19 mouse cellular contexts compared by ENCODE assay signal in the genomic region with DNA sequence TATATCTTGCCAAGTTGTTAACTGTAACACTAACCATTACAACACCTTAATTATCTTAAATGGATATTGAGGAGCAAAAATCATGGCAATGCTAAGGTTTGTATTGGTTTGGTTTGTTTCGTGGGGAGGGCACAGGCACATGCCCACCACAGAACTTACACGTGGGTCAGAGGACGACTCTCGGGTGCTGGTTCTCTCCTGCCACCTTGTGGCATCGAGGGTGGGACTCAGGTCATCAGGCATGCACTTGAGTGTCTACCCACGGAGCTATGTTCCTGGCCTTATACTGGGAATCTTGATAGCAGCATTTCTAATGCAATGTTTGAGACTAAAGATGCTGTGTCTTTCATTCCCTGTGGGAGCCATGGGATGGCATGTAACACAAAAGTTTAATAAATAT. TPM values are rescaled to one million over a fixed set of nuclear protein-coding genes. Genes with fewer than 3 reads are reported as not detected.
A peak's percentile ranks its signal among the peaks of the same experiment; 100 is the strongest.
DNase-seq lines count a peak whose midpoint lies in the region; ATAC-seq and TF ChIP-seq lines count a peak whose summit lies in the region.
"Had no signal": no experiment of that assay in that cellular context is flagged by ENCODE, and none has a peak within 500 bp of the region (broad histone marks: within the 10 kb centered on the region; RNA-seq: fewer than 3 reads in every experiment).

No protein-coding gene starts in this region.

- H3K9ac ChIP-seq in hindbrain, embryonic 11.5 days (ENCODE audit: low read depth, low read length), result no peak overlapping the region
- no peak overlapping the region for H3K9ac ChIP-seq in hindbrain, embryonic 16.5 days (ENCODE audit: low read depth, low read length)
- no peak overlapping the region for H3K9ac ChIP-seq in lung, postnatal 0 days (replicated peaks; ENCODE audit: low read depth)
- H3K9ac ChIP-seq: embryonic facial prominence, embryonic 15.5 days; forebrain, embryonic 12.5 days; hindbrain, embryonic 14.5 days; lung, embryonic 15.5 days; neural tube, embryonic 13.5 days had no signal

- no peak overlapping the region for H3K4me3 ChIP-seq in hindbrain, embryonic 11.5 days (ENCODE audit: low read depth, low read length)
- no peak overlapping the region for H3K4me3 ChIP-seq in hindbrain, embryonic 16.5 days (ENCODE audit: low read length)
- no peak overlapping the region for H3K4me3 ChIP-seq in lung, postnatal 0 days (ENCODE audit: low read depth, low read length)
- no peak overlapping the region for H3K4me3 ChIP-seq in E14TG2a.4 (replicated peaks; ENCODE audit: low read length)
- H3K4me3 ChIP-seq: embryonic facial prominence, embryonic 15.5 days; forebrain, embryonic 12.5 days; lung, embryonic 15.5 days; neural tube, embryonic 13.5 days had no signal

- DNase-seq in hindbrain, embryonic 11.5 days (ENCODE audit: low spot score), result peak; percentile 15
- no peak for DNase-seq in lung, postnatal 0 days (ENCODE audit: low spot score)
- no peak for DNase-seq in lung, postnatal 14 days
- DNase-seq in adipocyte (ENCODE audit: low spot score), result no peak
- DNase-seq: cerebellum, postnatal 36 days; heart, adult 11 months had no signal

- no peak overlapping the region for H3K4me2 ChIP-seq in hindbrain, embryonic 11.5 days (replicated peaks; ENCODE audit: low read depth, low read length)
- H3K4me2 ChIP-seq in hindbrain, embryonic 16.5 days (ENCODE audit: low read length), result no peak overlapping the region
- H3K4me2 ChIP-seq in lung, postnatal 0 days (replicated peaks; ENCODE audit: low read depth, low read length), result no peak overlapping the region
- H3K4me2 ChIP-seq: embryonic facial prominence, embryonic 15.5 days; forebrain, embryonic 12.5 days; hindbrain, embryonic 14.5 days; lung, embryonic 15.5 days; neural tube, embryonic 13.5 days had no signal

- peak; percentile 38 for TF ChIP-seq CTCF in lung, postnatal 0 days (IDR thresholded peaks at IDR 0.05)
- peak; percentile 11; the same call in 1 of the 2 replicates for TF ChIP-seq CTCF in E14TG2a.4 (conservative IDR thresholded peaks at IDR 0.05; ENCODE audit: low read length)

- H3K27me3 ChIP-seq in hindbrain, embryonic 11.5 days (ENCODE audit: control insufficient read depth, insufficient read depth, low read length), result peaks cover 79% of the 10 kb centered on the region
- peaks cover 78% of the 10 kb centered on the region for H3K27me3 ChIP-seq in hindbrain, embryonic 16.5 days (replicated peaks; ENCODE audit: control insufficient read depth, insufficient read depth, low read length)
- peaks cover 41% of the 10 kb centered on the region for H3K27me3 ChIP-seq in lung, postnatal 0 days (replicated peaks; ENCODE audit: insufficient read depth, low read length)
- peaks cover 80% of the 10 kb centered on the region for H3K27me3 ChIP-seq in E14TG2a.4 (ENCODE audit: insufficient read depth, low read length)

- WGBS in hindbrain, embryonic 11.5 days, result 40% methylated on average over 6 of the region's 6 CpGs
- 42% methylated on average over 6 of the region's 6 CpGs for WGBS in hindbrain, embryonic 16.5 days
- WGBS in lung, postnatal 0 days, result 36% methylated on average over 6 of the region's 6 CpGs

- no peak for ATAC-seq in hindbrain, embryonic 11.5 days (ENCODE audit: low FRiP score)
- no peak for ATAC-seq in hindbrain, embryonic 16.5 days
- no peak for ATAC-seq in lung, postnatal 0 days
- ATAC-seq in megakaryocyte progenitor cell, adult 5-6 weeks (replicated peaks; ENCODE audit: poor library complexity), result peak; percentile 65

- no peak overlapping the region for H3K27ac ChIP-seq in hindbrain, embryonic 11.5 days (ENCODE audit: low read depth, low read length)
- no peak overlapping the region for H3K27ac ChIP-seq in hindbrain, embryonic 16.5 days (ENCODE audit: low read depth, low read length)
- no peak overlapping the region for H3K27ac ChIP-seq in lung, postnatal 0 days (ENCODE audit: low read length)
- H3K27ac ChIP-seq: embryonic facial prominence, embryonic 15.5 days; forebrain, embryonic 12.5 days; hindbrain, embryonic 14.5 days; lung, embryonic 15.5 days; neural tube, embryonic 13.5 days had no signal

- H3K36me3 ChIP-seq in hindbrain, embryonic 11.5 days (ENCODE audit: control insufficient read depth, insufficient read depth, low read length), result no peaks in the 10 kb centered on the region
- no peaks in the 10 kb centered on the region for H3K36me3 ChIP-seq in hindbrain, embryonic 16.5 days (ENCODE audit: control insufficient read depth, insufficient read depth, low read length)
- H3K36me3 ChIP-seq in lung, postnatal 0 days (ENCODE audit: insufficient read depth, low read length), result no peaks in the 10 kb centered on the region
- no peaks in the 10 kb centered on the region for H3K36me3 ChIP-seq in E14TG2a.4 (ENCODE audit: insufficient read depth, low read length)
- H3K36me3 ChIP-seq: embryonic facial prominence, embryonic 15.5 days; forebrain, embryonic 12.5 days; lung, embryonic 15.5 days; neural tube, embryonic 13.5 days had no signal

- H3K4me1 ChIP-seq in hindbrain, embryonic 11.5 days (replicated peaks; ENCODE audit: control insufficient read depth, insufficient read depth, low read length), result peaks cover 2% of the 10 kb centered on the region; the same call in 1 of the 2 replicates
- H3K4me1 ChIP-seq in hindbrain, embryonic 16.5 days (ENCODE audit: control insufficient read depth, insufficient read depth, low read depth, low read length), result peaks cover 8% of the 10 kb centered on the region
- H3K4me1 ChIP-seq in lung, postnatal 0 days (ENCODE audit: insufficient read depth, low read depth, low read length), result no peaks in the 10 kb centered on the region
- peaks cover 31% of the 10 kb centered on the region for H3K4me1 ChIP-seq in E14TG2a.4 (replicated peaks; ENCODE audit: low read depth, low read length)

- no peaks in the 10 kb centered on the region for H3K9me3 ChIP-seq in hindbrain, embryonic 11.5 days (ENCODE audit: control insufficient read depth, low read length)
- peaks cover 9% of the 10 kb centered on the region; the same call in 1 of the 2 replicates for H3K9me3 ChIP-seq in hindbrain, embryonic 16.5 days (ENCODE audit: control insufficient read depth, low read length)
- H3K9me3 ChIP-seq in lung, postnatal 0 days (ENCODE audit: low read length), result no peaks in the 10 kb centered on the region
- H3K9me3 ChIP-seq in E14TG2a.4 (ENCODE audit: low read length), result peaks cover 3% of the 10 kb centered on the region; the same call in 1 of the 2 replicates

- no peak for TF ChIP-seq EP300 in lung, postnatal 0 days (IDR thresholded peaks at IDR 0.05)

RNA-seq across cellular contexts. Expression of a gene that starts 8.2 kb away (rescaled TPM):
- polyA plus RNA-seq in hindbrain, embryonic 11.5 days (2014; fragmentation: Nextera tagmentation; extraction: Ambion mirVana), result 0.76 and 1.2 TPM in 2 replicates
- polyA plus RNA-seq in hindbrain, embryonic 16.5 days (2015; fragmentation: Nextera tagmentation; extraction: Ambion mirVana), result 6.1 and 11.4 TPM in 2 replicates
- not detected in 2 replicates for polyA plus RNA-seq in lung, postnatal 0 days (2015; fragmentation: Nextera tagmentation; extraction: Ambion mirVana)
- total RNA-seq in megakaryocyte progenitor cell, adult 5-6 weeks (2015), result not detected in 2 replicates
- not detected in 2 replicates for total RNA-seq in megakaryocyte progenitor cell, adult 5-6 weeks (2017)
- total RNA-seq: megakaryocyte-erythroid progenitor cell, adult 5-6 weeks; monocyte, adult 5-6 weeks had no signal
- polyA plus RNA-seq: heart, embryonic 14.5 days; kidney, embryonic 14.5 days; lung, embryonic 15.5 days; stomach, embryonic 14.5 days had no signal

RNA-seq across cellular contexts. Expression of a gene that starts 52.5 kb away (rescaled TPM):
- 0.40 and 0.84 TPM in 2 replicates for polyA plus RNA-seq in hindbrain, embryonic 11.5 days (2014; fragmentation: Nextera tagmentation; extraction: Ambion mirVana)
- polyA plus RNA-seq in hindbrain, embryonic 16.5 days (2015; fragmentation: Nextera tagmentation; extraction: Ambion mirVana), result 153 and 190 TPM in 2 replicates
- polyA plus RNA-seq in lung, postnatal 0 days (2015; fragmentation: Nextera tagmentation; extraction: Ambion mirVana), result not detected in 2 replicates
- total RNA-seq in megakaryocyte progenitor cell, adult 5-6 weeks (2015), result not detected in 2 replicates
- not detected in 2 replicates for total RNA-seq in megakaryocyte progenitor cell, adult 5-6 weeks (2017)
- total RNA-seq: megakaryocyte-erythroid progenitor cell, adult 5-6 weeks; monocyte, adult 5-6 weeks had no signal
- polyA plus RNA-seq: heart, embryonic 14.5 days; kidney, embryonic 14.5 days; stomach, embryonic 14.5 days had no signal

Comparison
In these comparisons a context has a peak if more than half of its experiments do, and no peak if none do; other contexts are left out.
1. RNA of a gene that starts 52.5 kb away (polyA plus RNA-seq): 153 to 190 TPM in hindbrain, embryonic 16.5 days; 0.40 to 0.84 TPM in hindbrain, embryonic 11.5 days and not detected in lung, postnatal 0 days; every median in the first group is over 10 times any median in the second.